Mouse (Mus musculus) limb, embryonic 12.5 days (tissue): ENCODE measurements at regions not wholly inside any gene's neighbourhood (a gene's known extent, or its start where the extent isn't known, plus 50 kb on each side); places are given as distances from the start of the nearest gene placed in this dataset.

Experiments
- ATAC-seq: fragments of 200-750 bp; cut with Nextera tagmentation; 2 replicates; pipeline ENCODE4 v1.8.0; 2017; ENCODE audit warnings: low read depth, moderate TSS enrichment; ENCODE audit not compliant: insufficient number of reproducible peaks, insufficient read depth, low FRiP score, low TSS enrichment
- H3K27ac ChIP-seq: fragments of 300-500 bp; sonication (generic); 2 replicates; pipeline ENCODE4 v1.5.1; 2016; ENCODE audit warnings: mild to moderate bottlenecking, moderate library complexity
- H3K27me3 ChIP-seq: fragments of 300-500 bp; sonication (generic); 2 replicates; pipeline ENCODE4 v1.6.1; 2016; ENCODE audit warnings: mild to moderate bottlenecking, moderate library complexity
- H3K36me3 ChIP-seq: fragments of 300-500 bp; sonication (generic); 2 replicates; pipeline ENCODE4 v1.6.1; 2016; ENCODE audit warnings: mild to moderate bottlenecking, moderate library complexity
- H3K4me1 ChIP-seq: fragments of 300-500 bp; sonication (generic); replicated peaks from 2 replicates; pipeline ENCODE4 v1.6.1; 2016
- H3K4me2 ChIP-seq: fragments of 300-500 bp; sonication (generic); 2 replicates; pipeline ENCODE4 v1.6.1; 2016; ENCODE audit warnings: mild to moderate bottlenecking, moderate library complexity
- H3K4me3 ChIP-seq: fragments of 300-500 bp; sonication (generic); replicated peaks from 2 replicates; pipeline ENCODE4 v1.5.1; 2016; ENCODE audit warnings: mild to moderate bottlenecking
- H3K9ac ChIP-seq: fragments of 300-500 bp; sonication (generic); replicated peaks from 2 replicates; pipeline ENCODE4 v1.6.1; 2016; ENCODE audit warnings: mild to moderate bottlenecking, moderate library complexity
- H3K9me3 ChIP-seq: fragments of 300-500 bp; sonication (generic); 2 replicates; pipeline ENCODE4 v1.6.1; 2016; ENCODE audit warnings: mild to moderate bottlenecking, moderate library complexity
- WGBS: fragments of 180-500 bp; shearing (Covaris S2); methylation state at CpG from one replicate; pipeline ENCODE4 v1.1.7; 2016; 5-methylcytosine and 5-hydroxymethylcytosine counted together

GRCm38 (mm10) chr11:18399561-18399960 lies 445.9 kb upstream of the Etaa1 start:
- WGBS: 63% methylated on average over 4 of the region's 4 CpGs
- H3K36me3 ChIP-seq: no peaks in the 10 kb centered on the region
- H3K27ac ChIP-seq: no peak overlapping the region
- no peaks in the 10 kb centered on the region for H3K27me3 ChIP-seq
- H3K9ac ChIP-seq: no peak overlapping the region
- ATAC-seq: no peak
- H3K4me3 ChIP-seq: no peak overlapping the region
- H3K4me1 ChIP-seq: no peaks in the 10 kb centered on the region; the same call in 1 of the 2 replicates
- no peak overlapping the region for H3K4me2 ChIP-seq
- no peaks in the 10 kb centered on the region for H3K9me3 ChIP-seq

DNA sequence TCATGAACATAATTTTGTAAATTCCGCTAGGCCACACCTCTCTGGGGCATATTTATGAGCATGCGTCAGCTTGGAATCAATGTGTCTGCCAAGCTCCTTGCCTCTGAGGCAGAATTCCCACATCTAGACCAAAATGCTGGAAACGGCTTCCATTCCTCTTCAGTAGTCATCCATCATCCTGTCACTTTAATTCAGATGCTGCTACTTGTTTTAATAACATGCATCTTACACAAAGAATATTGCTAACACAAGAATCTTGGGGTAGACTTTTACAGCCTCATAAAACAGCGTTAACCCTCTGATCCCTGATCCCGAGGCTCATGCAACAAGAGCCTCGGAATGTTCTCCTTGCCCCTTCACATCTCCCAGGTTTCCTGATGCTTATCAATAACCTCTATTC lies 442.7 kb upstream of the Etaa1 start:
- ATAC-seq: no peak
- H3K4me1 ChIP-seq: no peaks in the 10 kb centered on the region; the same call in 1 of the 2 replicates
- no peak overlapping the region for H3K9ac ChIP-seq
- no peaks in the 10 kb centered on the region for H3K36me3 ChIP-seq
- no peaks in the 10 kb centered on the region for H3K27me3 ChIP-seq
- H3K27ac ChIP-seq: no peak overlapping the region
- WGBS: 31% methylated on average over 6 of the region's 6 CpGs
- H3K4me2 ChIP-seq: no peak overlapping the region
- no peaks in the 10 kb centered on the region for H3K9me3 ChIP-seq
- H3K4me3 ChIP-seq: no peak overlapping the region

DNA sequence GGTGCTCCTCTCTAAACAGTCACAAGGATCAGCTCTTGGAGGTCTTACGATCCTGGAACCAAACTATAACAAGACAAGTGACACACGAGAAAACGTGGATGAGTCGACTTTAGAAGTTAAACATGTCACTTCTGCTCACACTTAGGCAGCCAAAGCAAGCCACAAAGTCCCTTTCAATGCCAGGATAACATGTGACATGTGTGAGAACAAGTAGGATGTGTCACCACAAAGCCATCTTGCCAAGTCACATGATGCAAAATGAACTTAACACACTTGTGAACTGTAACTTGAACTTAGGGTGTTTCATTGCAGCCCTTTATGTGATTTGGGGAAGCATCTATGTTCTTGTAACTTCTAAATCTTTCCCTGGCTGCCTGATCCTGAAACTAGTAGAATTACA lies 442.0 kb upstream of the Etaa1 start:
- WGBS: 85% methylated on average over 4 of the region's 4 CpGs
- H3K9me3 ChIP-seq: no peaks in the 10 kb centered on the region
- H3K27ac ChIP-seq: no peak overlapping the region
- no peaks in the 10 kb centered on the region; the same call in 1 of the 2 replicates for H3K4me1 ChIP-seq
- no peak overlapping the region for H3K4me2 ChIP-seq
- ATAC-seq: no peak
- H3K4me3 ChIP-seq: no peak overlapping the region
- no peaks in the 10 kb centered on the region for H3K36me3 ChIP-seq
- no peak overlapping the region for H3K9ac ChIP-seq
- no peaks in the 10 kb centered on the region for H3K27me3 ChIP-seq

DNA sequence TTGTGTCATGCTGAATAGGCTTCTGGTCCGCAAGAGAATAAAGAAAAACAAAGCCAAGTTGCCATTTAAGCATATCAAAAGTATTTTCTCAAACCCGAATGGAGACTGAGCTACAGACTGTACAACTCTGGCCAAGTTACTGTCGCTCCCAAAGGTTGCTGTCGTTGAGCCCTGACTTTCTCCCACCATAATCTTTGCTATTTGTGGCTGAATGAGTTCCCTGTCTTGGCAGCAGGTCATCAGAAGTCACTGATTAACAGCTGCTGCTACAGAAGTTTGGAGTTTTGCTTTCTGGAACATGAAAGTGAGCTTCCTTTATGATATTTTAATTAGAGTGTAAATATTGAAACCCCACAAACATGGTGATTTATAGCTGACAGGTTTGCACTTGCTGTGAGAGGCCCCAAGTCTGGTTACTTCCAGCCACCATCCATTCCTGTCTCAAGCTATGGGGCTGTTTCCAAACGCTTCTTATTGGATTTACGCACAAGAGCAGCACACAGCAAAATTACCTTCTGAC lies 419.2 kb upstream of the Etaa1 start:
- Histone ChIP-seq H3K4me3 (no peak overlapping the region), H3K4me1 (no peaks in the 10 kb centered on the region), H3K4me2 (no peak overlapping the region), H3K9ac (no peak overlapping the region), H3K27ac (no peak overlapping the region), H3K27me3 (0 out of 2 replicates have a peak, but pooled peaks cover 4% of the 10 kb centered on the region), H3K36me3 (no peaks in the 10 kb centered on the region), H3K9me3 (no peaks in the 10 kb centered on the region)
- WGBS: 80% methylated on average over 6 of the region's 6 CpGs
- no peak for ATAC-seq

GRCm38 (mm10) chr11:18371304-18371703 lies 417.6 kb upstream of the Etaa1 start:
- WGBS: 32% methylated on average over 3 of the region's 3 CpGs
- H3K4me2 ChIP-seq: no peak overlapping the region

GRCm38 (mm10) chr11:18370861-18371260 lies 417.2 kb upstream of the Etaa1 start:
- no peak for ATAC-seq
- H3K27ac ChIP-seq: no peak overlapping the region
- WGBS: 20% methylated on average over 3 of the region's 3 CpGs
- 0 out of 2 replicates have a peak, but pooled peaks cover 4% of the 10 kb centered on the region for H3K27me3 ChIP-seq
- no peaks in the 10 kb centered on the region for H3K4me1 ChIP-seq
- no peak overlapping the region for H3K4me3 ChIP-seq
- no peaks in the 10 kb centered on the region for H3K9me3 ChIP-seq
- H3K36me3 ChIP-seq: no peaks in the 10 kb centered on the region
- no peak overlapping the region for H3K9ac ChIP-seq
- no peak overlapping the region for H3K4me2 ChIP-seq

More at GRCm38 (mm10) chr11:18371304-18371703, 417.6 kb upstream of the Etaa1 start:
- Histone ChIP-seq H3K4me3 (no peak overlapping the region), H3K27ac (no peak overlapping the region), H3K9me3 (no peaks in the 10 kb centered on the region), H3K9ac (no peak overlapping the region), H3K27me3 (0 out of 2 replicates have a peak, but pooled peaks cover 4% of the 10 kb centered on the region), H3K4me1 (no peaks in the 10 kb centered on the region), H3K36me3 (no peaks in the 10 kb centered on the region)
- no peak for ATAC-seq

- Histone ChIP-seq H3K9ac (no peak overlapping the region), H3K9me3 (no peaks in the 10 kb centered on the region), H3K4me3 (no peak overlapping the region), H3K4me2 (no peak overlapping the region), H3K27ac (no peak overlapping the region), H3K36me3 (no peaks in the 10 kb centered on the region), H3K27me3 (no peaks in the 10 kb centered on the region), H3K4me1 (no peaks in the 10 kb centered on the region)
- 83% methylated on average over 3 of the region's 3 CpGs for WGBS
- no peak for ATAC-seq
Measured at GRCm38 (mm10) chr11:18354866-18355265, 401.2 kb upstream of the Etaa1 start.

DNA sequence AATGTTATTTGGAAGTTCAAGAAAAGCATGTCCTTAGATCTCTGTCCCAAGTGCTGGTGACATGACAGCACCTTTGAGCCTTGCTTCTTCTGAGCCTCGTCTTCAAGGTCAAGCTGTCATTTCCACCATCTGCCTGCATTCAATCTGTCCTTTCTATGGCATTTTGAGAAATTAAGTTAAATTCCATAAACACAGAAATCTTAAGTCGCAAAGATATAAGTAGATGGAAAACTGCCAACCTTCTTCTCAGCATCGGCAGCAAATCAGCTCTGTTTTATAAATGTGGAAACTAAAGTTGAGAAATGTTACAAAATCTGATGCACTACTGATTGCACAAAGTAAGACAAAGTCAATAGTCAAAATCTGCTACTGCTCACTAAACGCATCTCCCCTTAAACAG lies 400.5 kb upstream of the Etaa1 start:
- Histone ChIP-seq H3K4me3 (no peak overlapping the region), H3K27me3 (no peaks in the 10 kb centered on the region), H3K36me3 (no peaks in the 10 kb centered on the region), H3K27ac (no peak overlapping the region), H3K4me1 (no peaks in the 10 kb centered on the region), H3K9me3 (no peaks in the 10 kb centered on the region), H3K4me2 (no peak overlapping the region), H3K9ac (no peak overlapping the region)
- ATAC-seq: no peak
- 84% methylated on average over 4 of the region's 4 CpGs for WGBS

DNA sequence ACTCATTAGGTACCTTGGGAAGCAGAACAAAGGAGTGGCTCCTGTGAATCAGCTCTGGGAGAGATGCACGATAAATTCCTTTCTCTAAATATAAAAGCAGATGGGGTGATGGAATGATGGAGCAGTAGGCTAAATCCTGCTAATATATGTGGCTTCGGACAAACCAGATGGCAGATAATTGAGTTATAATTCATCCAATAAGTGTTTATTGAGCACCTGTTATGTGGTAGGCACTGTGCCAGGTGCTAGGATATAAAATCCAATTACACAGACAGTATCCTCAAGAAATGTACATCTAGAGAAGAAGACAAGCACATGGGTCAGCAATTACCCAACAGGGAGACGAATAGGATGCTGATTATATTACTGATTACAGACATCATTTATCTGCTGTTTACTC lies 394.2 kb upstream of the Etaa1 start:
- no peak overlapping the region for H3K4me3 ChIP-seq
- no peak overlapping the region for H3K4me2 ChIP-seq
- WGBS: 74% methylated on average over 3 of the region's 3 CpGs
- no peaks in the 10 kb centered on the region for H3K36me3 ChIP-seq
- H3K9me3 ChIP-seq: no peaks in the 10 kb centered on the region
- H3K27ac ChIP-seq: no peak overlapping the region
- no peak for ATAC-seq
- no peaks in the 10 kb centered on the region for H3K27me3 ChIP-seq
- no peak overlapping the region for H3K9ac ChIP-seq
- no peaks in the 10 kb centered on the region for H3K4me1 ChIP-seq

- no peaks in the 10 kb centered on the region for H3K9me3 ChIP-seq
- no peak for ATAC-seq
Measured at GRCm38 (mm10) chr11:18313510-18314301, 360.0 kb upstream of the Etaa1 start.

DNA sequence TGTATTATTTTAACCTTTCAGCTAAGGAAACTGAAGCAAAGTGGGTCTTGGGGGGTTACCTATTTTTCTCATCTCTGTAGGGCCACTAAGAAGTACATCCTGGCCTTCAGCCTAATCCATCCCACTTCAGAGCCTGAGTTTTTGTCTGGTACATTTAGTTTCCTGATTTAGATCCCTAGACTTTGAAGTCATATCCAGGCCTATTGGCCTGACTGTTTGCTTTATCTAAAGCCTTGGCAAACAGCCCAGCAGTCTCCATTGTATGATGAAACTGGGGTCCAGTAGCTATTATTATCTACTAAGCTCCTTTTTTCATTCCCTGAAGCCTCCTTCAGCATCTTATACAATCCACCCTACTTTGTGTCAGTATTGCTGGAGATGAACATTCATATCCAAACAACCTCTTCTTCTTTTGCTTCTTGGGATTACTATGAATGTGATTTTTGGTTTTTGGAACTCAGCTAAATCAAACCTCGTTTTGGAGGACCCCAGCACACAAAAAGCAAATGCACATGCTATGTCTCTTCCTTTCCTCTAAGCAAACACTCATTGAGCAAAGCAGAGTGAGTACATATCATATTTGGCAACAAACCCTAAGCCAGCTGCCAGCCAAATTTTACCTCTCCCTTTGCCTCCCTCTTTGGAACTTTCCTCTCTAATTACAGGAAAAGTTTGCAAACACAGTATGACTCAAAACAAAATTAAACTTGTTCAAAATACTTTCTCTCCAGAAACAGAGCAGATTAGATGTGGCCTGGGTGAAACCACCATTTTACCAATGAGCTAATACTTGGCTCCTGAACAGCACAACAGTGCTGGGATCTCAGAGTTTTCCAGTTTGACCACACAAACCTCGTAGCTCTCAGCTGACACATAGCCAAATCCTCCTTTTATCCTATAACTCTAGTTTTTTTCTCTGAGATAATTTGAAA lies 342.8 kb upstream of the Etaa1 start:
- WGBS: 65% methylated on average over 2 of the region's 2 CpGs
- no peak for ATAC-seq
- no peak overlapping the region for H3K4me2 ChIP-seq

More at GRCm38 (mm10) chr11:18313510-18314301, 360.0 kb upstream of the Etaa1 start:
- Histone ChIP-seq H3K27me3 (no peaks in the 10 kb centered on the region), H3K4me3 (no peak overlapping the region), H3K27ac (no peak overlapping the region), H3K4me2 (no peak overlapping the region), H3K4me1 (no peaks in the 10 kb centered on the region), H3K36me3 (no peaks in the 10 kb centered on the region), H3K9ac (no peak overlapping the region)
- WGBS: 68% methylated on average over 8 of the region's 8 CpGs

More for the DNA sequence above, 342.8 kb upstream of the Etaa1 start:
- H3K9me3 ChIP-seq: no peaks in the 10 kb centered on the region
- H3K27ac ChIP-seq: no peak overlapping the region
- no peak overlapping the region for H3K4me3 ChIP-seq
- H3K27me3 ChIP-seq: no peaks in the 10 kb centered on the region
- H3K9ac ChIP-seq: no peak overlapping the region
- no peaks in the 10 kb centered on the region for H3K36me3 ChIP-seq
- H3K4me1 ChIP-seq: no peaks in the 10 kb centered on the region
